Mouse (Mus musculus): ENCODE measurements at regions not wholly inside any gene's neighbourhood (a gene's known extent, or its start where the extent isn't known, plus 50 kb on each side); places are given as distances from the start of the nearest gene placed in this dataset.

DNA sequence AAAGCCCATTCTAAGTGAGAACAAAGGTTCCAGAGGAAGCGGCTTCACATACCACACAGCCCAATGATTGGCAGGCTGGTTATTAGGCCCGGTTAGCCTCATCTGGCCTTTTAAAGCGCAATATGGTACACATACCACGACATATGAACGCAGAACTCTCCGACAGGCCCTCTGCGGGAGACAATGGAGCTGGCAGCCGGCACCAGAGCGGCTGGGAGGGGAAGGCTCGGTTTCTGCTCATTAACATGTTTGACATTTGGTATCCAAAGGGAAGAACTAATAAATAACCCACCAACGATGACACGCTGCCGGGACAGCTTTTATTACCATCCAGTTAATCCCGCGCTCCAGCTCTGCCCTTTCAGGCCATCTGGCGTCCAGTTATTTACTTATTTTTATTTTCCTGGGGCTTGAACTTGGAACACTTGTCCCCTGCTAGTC, 70.6 kb downstream of the Mis18a start:
- TF ChIP-seq TCF12 (IDR thresholded peaks at IDR 0.05; ENCODE audit: insufficient read depth, poor library complexity, severe bottlenecking) (no peak), POLR2AphosphoS2 (IDR thresholded peaks at IDR 0.05; ENCODE audit: insufficient read length, low read depth) (no peak), MAX (IDR thresholded peaks at IDR 0.05; ENCODE audit: low read depth) (no peak), POLR2A (IDR thresholded peaks at IDR 0.05; ENCODE audit: insufficient read length, low read depth) (no peak), USF1 (IDR thresholded peaks at IDR 0.05; ENCODE audit: low read depth) (no peak), E2F4 (IDR thresholded peaks at IDR 0.05; ENCODE audit: insufficient read depth) (no peak), MYOG (IDR thresholded peaks at IDR 0.05; ENCODE audit: control insufficient read depth in 1 of 3, insufficient read depth in 1 of 3, insufficient read length in 2 of 3, low read depth in 2 of 3) (no peak), SRF (IDR thresholded peaks at IDR 0.05; ENCODE audit: control insufficient read depth, insufficient read length, low read depth) (no peak), MYOD1 (IDR thresholded peaks at IDR 0.05; ENCODE audit: control insufficient read depth in 1 of 3, insufficient read length in 2 of 3, low read depth in 2 of 3) (no peak), CEBPB (IDR thresholded peaks at IDR 0.05; ENCODE audit: insufficient read depth, poor library complexity, severe bottlenecking) (no peak), TCF3 (IDR thresholded peaks at IDR 0.05; ENCODE audit: insufficient read length, low read depth) (no peak)

Measured in myocyte (in vitro differentiated cells).